Mouse (Mus musculus) myocyte (in vitro differentiated cells): ENCODE results near the gene Hs6st2.

Experiments used
- CEBPB ChIP-seq: IDR thresholded peaks from 2 replicates; pipeline ENCODE4 v1.6.1; 2011; ENCODE audit warnings: mild to moderate bottlenecking, moderate library complexity; ENCODE audit not compliant: poor library complexity, insufficient read depth, severe bottlenecking
- E2F4 ChIP-seq: IDR thresholded peaks from one replicate; pipeline ENCODE4 v1.6.1; 2011; ENCODE audit warnings: mild to moderate bottlenecking, control low read depth, moderate library complexity; ENCODE audit not compliant: insufficient read depth
- MAX ChIP-seq: IDR thresholded peaks from one replicate; pipeline ENCODE4 v1.6.1; 2011; ENCODE audit warnings: low read depth, mild to moderate bottlenecking, control low read depth
- MYOD1 ChIP-seq, 3 experiments: IDR thresholded peaks; one replicate each; pipeline ENCODE4 v1.6.1; 2011; ENCODE audit warnings: control low read depth in 2 of 3, low read depth in 2 of 3, mild to moderate bottlenecking in 2 of 3, moderate library complexity in 1 of 3; ENCODE audit not compliant: insufficient read length in 2 of 3, control insufficient read depth in 1 of 3
- MYOG ChIP-seq, 3 experiments: IDR thresholded peaks; one replicate each; pipeline ENCODE4 v1.6.1; 2011; ENCODE audit warnings: control low read depth in 2 of 3, low read depth in 2 of 3, mild to moderate bottlenecking in 2 of 3; ENCODE audit not compliant: insufficient read length in 2 of 3, control insufficient read depth in 1 of 3, insufficient read depth in 1 of 3
- POLR2A ChIP-seq: IDR thresholded peaks from one replicate; pipeline ENCODE4 v1.6.1; 2011; ENCODE audit warnings: low read depth, mild to moderate bottlenecking, control low read depth, moderate library complexity; ENCODE audit not compliant: insufficient read length
- POLR2AphosphoS2 ChIP-seq: IDR thresholded peaks from one replicate; pipeline ENCODE4 v1.6.1; 2011; ENCODE audit warnings: low read depth, control low read depth; ENCODE audit not compliant: insufficient read length
- REST ChIP-seq: IDR thresholded peaks from one replicate; pipeline ENCODE4 v1.6.1; 2011; ENCODE audit warnings: mild to moderate bottlenecking, control low read depth, moderate library complexity; ENCODE audit not compliant: insufficient read depth, insufficient read length
- SRF ChIP-seq: IDR thresholded peaks from one replicate; pipeline ENCODE4 v1.6.1; 2011; ENCODE audit warnings: low read depth; ENCODE audit not compliant: control insufficient read depth, insufficient read length
- TCF12 ChIP-seq: IDR thresholded peaks from one replicate; pipeline ENCODE4 v1.6.1; 2011; ENCODE audit warnings: mild to moderate bottlenecking, control low read depth; ENCODE audit not compliant: poor library complexity, insufficient read depth, severe bottlenecking
- TCF3 ChIP-seq: IDR thresholded peaks from one replicate; pipeline ENCODE4 v1.6.1; 2011; ENCODE audit warnings: low read depth, control low read depth; ENCODE audit not compliant: insufficient read length
- USF1 ChIP-seq: IDR thresholded peaks from one replicate; pipeline ENCODE4 v1.6.1; 2011; ENCODE audit warnings: low read depth, mild to moderate bottlenecking, control low read depth, moderate library complexity

GRCm38 (mm10) chrX:51539626-51540025, 142.0 kb downstream of the Hs6st2 start:
- TF ChIP-seq POLR2A, result no peak
- no peak for TF ChIP-seq SRF
- TF ChIP-seq E2F4, result no peak
- TF ChIP-seq CEBPB, result no peak
- no peak for TF ChIP-seq POLR2AphosphoS2
- TF ChIP-seq USF1, result no peak
- TF ChIP-seq REST, result no peak
- no peak for TF ChIP-seq MYOD1 (IDR thresholded peaks at IDR 0.05; ENCODE audit: control insufficient read depth in 1 of 3, insufficient read length in 2 of 3, low read depth in 2 of 3)
- TF ChIP-seq TCF12, result no peak
- TF ChIP-seq MAX, result no peak
- no peak for TF ChIP-seq MYOG (IDR thresholded peaks at IDR 0.05; ENCODE audit: control insufficient read depth in 1 of 3, insufficient read depth in 1 of 3, insufficient read length in 2 of 3, low read depth in 2 of 3)
- no peak for TF ChIP-seq TCF3
